Mouse (Mus musculus) cerebellum, adult 2 months (tissue): ENCODE measurements around the gene Sh3gl3.

Source experiments
- CTCF ChIP-seq: fragments of 200-500 bp; IDR thresholded peaks from 2 replicates; pipeline ENCODE4 v1.5.1; 2011; ENCODE audit warnings: low read depth, mild to moderate bottlenecking, control low read depth, low read length, moderate library complexity, borderline replicate concordance; ENCODE audit not compliant: insufficient read depth
- POLR2A ChIP-seq: fragments of 200-500 bp; IDR thresholded peaks from 2 replicates; pipeline ENCODE4 v1.6.1; 2011; ENCODE audit warnings: low read length, control low read depth, borderline replicate concordance; ENCODE audit not compliant: insufficient read depth

DNA sequence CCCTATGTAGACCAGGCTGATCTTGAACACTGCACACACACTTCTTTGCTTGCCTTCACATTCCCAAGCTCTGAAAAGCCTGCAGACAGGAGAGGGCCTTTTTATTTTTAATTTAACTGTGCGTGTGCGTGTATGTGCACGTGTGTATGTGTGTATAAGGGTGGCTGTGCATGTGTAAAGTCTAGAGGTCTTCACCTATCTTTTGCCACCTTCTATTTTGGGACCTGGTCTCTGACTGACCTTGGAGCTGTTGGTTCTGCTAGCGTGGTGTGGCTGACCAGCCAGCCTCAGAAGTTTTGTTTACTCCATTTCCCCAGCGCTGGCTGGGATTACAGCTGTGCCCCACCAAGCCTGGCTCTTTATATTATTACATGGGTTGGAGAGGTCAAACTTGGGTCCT is 98.1 kb downstream of the Sh3gl3 start:
- no peak for TF ChIP-seq CTCF
- TF ChIP-seq POLR2A: no peak
